Mouse (Mus musculus) right cerebral cortex, postnatal 10 days (tissue): Measurements from ENCODE around the gene Fry.

Experiments
- DNase-seq, 2 experiments: peaks; one replicate each; pipeline ENCODE4 v3.0.0; 2021; ENCODE audit warnings: low spot score in 2 of 2

Fry gene

DNA sequence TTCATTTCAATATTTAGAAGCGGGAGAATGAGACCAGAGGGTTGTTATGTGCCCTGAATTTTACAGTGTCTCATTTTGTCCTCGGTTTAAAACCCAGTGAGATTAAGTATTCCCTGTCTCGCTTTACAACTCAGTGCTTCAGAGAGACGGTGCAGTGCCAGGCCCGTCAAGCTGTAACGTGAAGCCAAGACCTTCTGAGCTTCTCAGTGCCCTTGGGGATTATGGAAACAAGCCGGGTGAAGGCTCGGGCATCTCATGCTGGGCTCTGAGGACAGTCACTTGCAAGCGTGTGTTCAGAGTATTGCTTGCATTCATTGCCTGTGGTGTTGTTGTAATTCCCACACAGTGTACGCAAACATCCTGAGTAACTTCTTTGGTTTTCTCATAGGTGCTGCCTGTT is 218.0 kb downstream of the Fry start:
- no peak for DNase-seq

DNA sequence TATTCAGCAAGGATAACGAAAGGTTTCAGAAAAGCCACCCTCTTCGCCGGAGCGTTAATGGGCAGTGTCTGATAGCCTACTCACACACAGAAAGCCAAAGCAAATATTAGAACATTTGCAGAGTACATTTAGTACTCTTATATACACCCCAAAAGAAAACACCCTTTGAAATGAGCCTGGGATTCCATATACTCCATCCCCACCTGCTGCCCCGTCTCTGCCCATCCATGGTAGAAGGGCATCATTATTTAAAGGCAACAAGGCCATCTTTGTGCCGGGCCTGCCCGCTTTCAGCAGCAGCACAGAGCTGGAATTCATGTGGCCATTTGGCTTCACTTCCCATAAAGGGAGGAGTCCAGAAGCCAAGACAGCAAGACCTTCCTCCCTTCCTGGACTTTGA is 219.3 kb downstream of the Fry start:
- peak; percentile 58 to 69 for DNase-seq

DNA sequence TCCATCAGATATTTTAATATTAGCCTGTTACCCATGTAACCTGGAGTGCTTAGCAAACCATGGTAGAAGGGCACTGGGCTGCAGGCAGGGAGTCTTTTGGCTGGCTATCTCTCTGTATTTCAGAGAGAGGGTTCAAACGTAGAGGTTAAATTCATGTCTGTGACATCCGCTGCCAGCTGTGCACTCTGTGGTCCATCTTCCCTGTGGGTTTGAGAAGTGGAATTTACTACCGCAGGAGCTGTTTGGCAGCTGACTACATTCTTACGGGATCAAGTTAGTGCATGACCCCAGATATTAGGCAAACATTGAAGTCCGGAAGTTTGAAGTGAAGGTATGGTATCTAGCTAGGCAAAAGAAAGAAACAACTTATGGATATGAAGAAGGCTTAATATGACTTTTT is 222.5 kb downstream of the Fry start:
- DNase-seq = no peak

DNA sequence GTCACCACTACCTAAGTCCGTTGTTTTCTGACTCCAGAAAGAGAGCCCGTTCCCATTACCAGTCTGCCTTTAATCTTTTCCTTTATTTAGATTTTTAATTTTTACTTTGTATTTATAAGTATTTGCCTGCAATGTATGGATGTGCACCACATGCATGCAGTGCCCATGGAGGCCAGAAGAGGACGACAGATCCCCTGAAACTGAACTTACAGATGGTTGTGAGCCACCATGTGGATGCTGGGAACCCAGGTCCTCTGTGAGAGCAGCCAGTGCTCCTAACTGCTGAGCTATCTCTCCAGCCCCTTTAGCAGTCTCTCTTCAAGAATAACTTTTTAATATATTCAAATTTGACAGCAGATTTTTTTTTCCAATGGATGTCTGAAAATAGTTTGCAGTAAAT is 223.7 kb downstream of the Fry start:
- no peak for DNase-seq

DNA sequence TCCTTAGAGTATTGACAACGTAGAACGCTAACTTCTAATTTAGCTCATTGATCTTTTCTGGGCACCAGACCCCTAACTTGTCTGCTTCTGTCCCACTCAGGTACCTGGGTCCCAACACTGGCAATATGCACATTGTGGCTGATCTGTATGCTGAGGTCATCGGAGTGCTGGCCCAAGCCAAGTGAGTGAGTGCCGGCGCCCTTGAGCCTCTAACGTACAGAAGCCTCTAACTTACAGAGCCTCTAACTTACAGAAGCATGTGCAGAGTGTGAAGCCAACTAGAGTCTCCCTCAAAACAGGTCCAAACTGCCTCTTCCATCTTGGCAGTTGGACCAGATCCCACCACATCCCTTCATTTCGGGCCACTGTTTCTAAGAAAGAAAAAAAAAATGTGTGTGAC is 227.5 kb downstream of the Fry start:
- peak in 1 of 2 experiments; percentile 45 for DNase-seq

DNA sequence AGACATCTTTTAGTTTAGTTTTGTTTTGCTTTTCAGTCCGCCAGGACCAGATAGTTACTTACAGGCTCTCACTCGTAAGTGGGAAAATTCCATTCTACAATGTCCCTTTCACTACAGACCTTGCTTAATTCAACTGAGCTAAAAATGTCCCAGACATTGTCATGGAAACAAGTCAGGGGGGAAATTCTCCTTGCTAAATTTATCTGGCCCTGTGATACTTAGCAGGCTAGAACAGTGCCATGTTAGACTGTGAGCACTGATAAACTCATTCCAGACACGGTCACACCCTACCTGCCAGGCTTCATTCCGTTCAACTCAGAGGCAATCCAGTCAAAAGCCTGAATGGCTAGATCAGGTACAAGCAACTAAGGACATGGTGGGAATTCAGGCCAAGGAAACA is 227.9 kb downstream of the Fry start:
- DNase-seq = peak in 1 of 2 experiments; percentile 42

DNA sequence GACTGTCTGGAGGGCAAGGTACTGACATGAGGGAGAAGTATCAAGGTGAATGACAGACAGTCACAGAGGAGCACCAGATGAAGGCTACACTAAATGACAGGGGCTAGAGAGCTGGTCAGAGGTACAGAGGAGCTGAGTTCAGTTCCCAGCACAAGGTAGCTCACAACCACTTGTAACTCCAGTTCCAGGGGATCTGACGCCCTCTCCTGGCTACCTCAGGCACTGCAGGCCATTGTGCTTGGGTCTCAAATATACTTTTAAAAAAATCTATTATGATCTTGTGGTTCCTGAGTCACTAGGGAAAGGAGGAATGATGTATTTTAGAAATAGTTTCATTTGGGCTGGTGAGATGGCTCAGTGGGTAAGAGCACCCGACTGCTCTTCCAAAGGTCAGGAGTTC is 229.4 kb downstream of the Fry start:
- DNase-seq = no peak

DNA sequence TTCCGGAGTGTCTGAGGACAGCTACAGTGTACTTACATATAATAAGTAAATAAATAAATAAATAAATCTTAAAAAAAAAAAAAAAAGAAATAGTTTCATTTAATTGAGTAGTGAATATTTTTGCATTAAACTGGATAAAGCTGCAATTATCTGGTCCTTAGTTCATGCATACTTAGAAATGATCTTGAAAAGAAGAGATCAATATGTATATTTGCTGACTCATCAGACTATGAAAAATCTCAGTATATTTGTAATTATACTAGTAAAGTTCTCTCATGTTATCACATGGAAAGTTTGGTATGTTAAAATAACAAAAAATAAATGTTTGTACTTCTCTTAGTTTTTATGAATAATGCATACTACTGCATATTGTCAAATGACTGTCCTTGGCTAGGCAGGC is 229.9 kb downstream of the Fry start:
- no peak for DNase-seq

DNA sequence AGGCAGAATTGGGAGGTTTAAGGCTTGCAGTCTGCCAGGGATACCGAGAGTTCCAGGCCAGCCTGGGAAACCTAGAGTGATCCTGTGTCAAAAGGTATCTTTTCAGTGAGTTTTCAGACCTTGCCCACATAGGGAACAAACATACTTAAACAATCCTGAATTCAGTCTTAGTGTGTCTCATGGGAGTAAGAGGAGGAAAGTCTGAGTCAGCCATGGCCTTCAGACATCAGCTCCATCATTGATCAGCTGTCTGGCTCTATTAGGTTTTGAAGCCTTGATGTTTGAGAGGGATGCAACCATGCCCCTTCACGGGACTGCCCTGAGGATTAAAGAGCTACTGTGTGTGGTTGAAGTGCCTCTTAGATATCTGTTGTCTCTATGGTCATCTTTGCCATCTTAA is 232.7 kb downstream of the Fry start:
- no peak for DNase-seq

DNA sequence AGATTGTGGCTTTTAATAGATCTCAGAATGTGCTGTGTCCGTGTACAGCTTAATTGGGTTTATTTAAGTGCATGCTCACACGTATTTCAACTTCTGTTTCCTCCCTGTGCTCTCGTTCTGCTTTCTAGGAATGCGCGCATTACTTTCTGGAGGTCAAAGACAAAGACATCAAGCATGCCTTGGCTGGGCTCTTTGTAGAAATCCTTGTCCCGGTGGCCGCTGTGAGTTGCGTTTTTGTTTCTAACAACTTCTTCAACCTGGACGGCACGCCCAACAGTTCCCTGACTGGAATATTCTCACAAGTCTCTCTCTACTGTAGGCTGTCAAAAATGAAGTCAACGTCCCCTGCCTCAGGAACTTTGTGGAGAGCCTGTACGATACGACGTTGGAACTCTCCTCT is 240.2 kb downstream of the Fry start:
- no peak for DNase-seq

DNA sequence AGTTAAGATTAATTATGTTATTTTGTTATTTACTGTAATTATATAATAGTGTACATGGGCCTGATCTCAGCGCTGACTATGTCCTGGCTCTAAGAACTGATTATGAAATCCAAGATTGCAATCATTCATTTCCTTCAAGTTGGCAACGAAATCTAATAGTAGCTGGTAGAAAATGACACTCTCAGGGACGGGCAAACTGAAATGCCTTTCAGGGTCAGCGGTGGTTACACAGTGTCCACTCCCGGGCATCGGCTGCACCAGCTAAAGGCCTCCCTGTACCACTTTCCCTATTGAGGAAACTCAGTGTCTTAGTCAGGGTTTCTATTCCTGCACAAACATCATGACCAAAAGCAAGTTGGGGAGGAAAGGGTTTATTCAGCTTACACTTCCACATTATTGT is 243.8 kb downstream of the Fry start:
- no peak for DNase-seq

DNA sequence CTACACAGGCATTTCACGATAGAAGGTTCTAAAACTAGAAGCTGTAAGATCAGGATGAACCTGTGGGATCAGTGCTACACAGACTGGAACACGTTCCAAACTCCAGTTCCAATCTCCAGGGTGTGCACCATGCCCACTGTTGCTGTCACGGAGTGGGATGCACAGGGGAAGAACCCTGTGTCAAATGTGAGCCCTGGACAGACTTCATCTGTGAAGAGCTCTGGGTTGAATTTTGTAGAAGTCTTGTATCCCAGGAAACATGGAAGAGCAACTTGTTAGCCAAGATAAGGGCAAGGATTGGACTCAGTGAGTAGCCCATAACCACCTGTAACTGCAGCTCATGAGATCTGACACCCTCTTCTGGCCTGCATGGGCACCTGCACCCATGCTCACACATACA is 246.2 kb downstream of the Fry start:
- no peak for DNase-seq

DNA sequence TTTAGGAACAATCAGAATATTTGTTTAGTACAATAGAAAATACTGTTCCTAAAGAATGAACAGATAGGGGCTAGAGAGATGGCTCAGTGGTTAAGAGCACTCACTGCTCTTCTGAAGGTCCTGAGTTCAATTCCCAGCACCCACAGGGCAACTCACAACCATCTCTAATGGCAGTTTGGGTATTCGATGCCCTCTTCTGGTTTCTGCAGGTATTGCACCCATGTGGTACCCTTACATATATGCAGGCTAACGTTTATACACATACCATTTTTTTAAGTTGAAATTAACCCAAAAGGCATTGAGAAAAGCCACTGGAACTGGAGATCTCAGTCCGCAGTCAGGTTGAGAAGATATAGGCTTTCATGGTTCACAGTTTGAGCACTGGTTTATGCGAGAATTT is 248.6 kb downstream of the Fry start:
- no peak for DNase-seq

DNA sequence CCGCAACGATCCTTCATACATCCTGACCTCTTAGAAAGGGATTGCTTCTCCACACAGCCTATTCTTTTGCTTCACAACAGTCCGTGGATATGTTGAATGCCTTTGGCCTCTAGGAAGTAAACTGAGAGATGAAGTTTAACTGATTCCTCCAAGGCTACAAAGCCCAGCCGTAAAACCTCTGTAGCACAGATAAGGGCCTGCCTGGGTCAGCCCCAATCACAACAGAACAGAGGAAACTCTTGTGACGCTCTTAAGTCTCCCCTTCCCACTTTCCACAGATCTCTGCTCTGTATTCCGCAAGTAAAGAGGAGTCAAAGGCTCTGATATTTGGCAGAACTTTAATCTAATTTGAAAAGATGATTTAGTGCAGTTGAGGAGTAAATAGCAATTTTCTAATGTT is 251.8 kb downstream of the Fry start:
- no peak for DNase-seq

DNA sequence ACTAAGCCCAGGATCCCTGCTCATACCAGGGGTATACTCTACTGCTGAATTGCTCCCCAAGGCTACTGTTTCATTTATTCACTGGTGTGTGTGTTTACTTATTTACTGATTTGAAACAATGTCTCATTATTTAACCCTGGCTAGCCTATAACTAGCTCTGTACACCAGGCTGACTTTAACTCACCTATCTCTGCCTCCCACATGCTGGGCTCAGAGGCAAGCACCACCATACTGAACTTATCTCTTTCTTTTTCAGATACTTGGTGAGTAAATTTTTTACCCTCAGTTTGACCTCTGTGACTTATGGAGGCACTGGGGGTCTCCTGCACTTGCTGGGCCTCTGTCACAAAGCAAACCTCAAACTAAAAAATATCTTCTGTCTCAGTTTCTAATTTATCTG is 252.4 kb downstream of the Fry start:
- DNase-seq = no peak

DNA sequence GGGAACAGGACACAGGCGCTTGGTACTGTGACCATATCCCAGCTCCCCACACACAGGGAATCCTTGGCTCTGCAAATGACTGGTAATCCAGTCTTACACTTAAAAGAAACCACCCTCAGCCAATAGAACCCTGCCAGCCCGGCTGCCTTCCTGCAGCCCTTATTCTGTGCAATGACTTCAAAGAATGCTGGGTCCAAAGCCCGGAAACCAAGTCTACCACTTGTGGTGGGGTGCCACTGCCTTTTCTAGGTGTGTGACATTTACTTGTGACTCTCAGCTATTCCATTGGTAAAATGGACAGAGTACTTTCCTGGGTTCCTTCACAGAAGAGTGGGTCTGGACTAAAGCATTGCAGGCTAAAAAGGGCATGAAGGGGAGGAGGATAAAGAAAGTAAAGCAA is 254.5 kb downstream of the Fry start:
- no peak for DNase-seq

DNA sequence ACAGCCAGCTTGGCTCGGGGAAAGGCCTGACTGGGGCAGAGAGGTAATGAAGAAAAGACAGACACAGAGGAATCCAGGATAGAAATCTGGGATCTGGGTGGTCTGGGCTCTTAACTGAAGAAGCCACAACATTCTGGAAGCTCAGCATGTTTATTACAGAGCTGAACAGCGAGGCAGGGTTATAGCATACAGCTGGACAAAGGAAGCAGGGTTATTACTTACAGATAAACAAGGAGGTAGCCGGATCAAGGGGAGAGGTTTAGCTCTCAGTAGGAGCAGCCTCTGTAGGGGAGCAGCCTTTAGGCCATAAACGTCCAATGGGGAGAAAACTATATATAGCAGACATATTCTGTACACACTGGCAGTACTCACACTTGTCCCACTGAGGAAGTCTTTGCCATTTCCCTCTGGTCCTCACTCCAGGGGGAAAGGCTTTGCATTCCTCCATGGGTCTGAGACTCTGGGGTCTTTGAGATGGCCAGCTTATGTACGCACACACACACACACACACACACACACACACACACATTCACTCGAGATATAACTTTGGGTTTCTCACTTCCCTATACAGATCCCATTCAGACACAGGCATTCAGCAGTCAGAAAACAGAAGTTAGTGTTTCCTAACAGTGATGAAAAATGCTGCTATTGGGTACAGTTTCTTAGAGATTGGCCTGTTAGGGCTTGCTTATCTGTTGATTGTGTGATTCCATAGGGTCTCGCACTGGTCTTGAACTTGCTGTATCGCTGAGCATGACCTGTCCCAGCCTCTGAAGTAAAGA is 256.5 kb downstream of the Fry start:
- no peak for DNase-seq

DNA sequence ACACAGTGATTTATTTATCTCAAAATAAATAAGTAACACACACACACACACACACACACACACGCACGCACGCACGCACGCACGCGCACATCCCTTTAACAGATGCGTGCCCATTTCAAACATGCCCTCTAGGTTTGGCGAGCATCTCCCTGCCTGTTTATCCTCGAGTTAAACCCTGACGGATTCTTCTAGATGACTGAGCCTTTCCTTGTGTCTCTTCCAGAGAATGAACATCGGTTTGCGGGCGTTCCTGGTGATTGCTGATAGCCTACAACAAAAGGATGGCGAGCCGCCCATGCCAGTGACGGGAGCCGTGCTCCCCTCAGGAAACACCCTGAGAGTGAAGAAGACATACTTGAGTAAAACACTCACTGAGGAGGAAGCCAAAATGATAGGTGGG is 260.1 kb downstream of the Fry start:
- DNase-seq = no peak

DNA sequence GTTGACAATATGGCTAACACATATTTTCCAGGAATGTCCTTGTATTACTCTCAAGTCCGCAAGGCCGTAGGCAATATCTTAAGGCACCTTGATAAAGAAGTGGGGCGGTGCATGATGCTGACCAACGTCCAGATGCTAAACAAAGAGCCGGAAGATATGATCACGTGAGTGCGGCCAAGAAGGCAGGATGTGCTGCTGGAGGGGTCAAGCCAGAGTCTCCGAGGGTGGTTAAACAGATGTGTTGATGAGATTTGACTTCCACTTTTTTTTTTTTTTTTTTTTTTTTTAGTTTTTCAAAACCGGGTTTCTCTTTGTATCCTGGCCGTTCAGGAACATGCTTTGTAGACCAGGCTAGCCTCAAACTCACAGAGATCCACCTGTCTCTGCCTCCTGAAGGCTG is 262.3 kb downstream of the Fry start:
- no peak for DNase-seq

DNA sequence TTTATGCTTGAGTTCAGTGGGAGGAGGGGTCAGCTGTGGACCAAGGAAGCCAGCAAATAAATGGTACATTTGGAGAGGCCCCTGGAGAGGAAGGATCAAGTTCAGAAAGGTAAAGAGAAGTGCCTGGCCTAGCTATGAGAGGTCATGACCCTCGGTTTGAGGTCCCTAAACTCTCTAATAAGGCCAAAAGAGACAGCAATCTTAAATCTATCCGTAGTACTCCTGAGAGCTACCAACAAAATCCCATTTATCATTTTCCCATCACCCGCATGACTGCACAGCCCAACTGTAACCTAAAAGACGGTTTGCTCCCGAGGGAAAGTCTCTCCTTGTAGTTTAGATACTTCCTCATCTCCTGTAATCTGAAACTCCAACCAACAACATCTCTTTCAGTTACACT is 264.0 kb downstream of the Fry start:
- DNase-seq = no peak

DNA sequence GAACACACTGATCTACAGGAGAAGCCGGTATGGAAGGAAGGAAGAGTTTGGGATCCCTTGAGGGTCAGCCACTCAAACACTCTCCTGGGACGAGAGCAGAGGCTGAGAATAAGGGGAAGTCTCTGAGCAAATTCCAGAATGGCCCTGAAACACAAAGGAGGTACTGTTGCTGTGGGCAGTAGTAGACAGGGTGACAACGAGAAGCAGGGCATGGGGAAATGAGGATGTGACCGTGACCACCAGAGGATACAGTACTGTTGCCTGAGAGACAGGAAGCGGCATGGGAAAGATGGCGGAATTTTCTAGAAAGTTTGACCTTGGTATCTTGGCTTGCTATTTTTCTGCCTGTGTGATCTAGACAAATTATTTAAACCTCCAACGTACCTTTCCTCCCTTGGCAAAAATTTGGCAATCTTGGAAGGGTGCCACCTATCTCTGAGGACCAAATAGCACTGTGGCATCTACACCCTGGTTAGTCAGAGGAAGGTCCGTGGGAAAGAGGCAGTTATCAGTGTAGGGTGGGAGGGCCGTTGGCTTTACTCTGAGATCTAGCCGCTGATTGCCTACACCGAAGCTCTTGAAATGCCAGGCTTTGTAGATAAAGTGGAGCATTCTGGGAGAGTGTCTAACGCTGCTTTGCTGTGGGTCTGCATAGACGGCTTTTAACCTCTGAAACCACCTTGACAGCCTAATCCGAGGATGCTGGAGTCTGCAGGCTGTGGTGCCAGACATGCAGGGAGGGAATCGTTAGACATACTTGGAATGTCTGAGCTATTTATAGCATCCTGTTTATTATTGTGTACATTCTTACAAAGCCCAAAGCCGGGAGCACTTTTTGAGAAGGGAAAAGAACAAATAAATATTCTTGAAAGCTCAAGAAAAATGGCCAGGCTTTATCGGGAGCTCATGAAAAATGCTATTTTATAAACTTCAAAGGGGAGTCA is 266.1 kb downstream of the Fry start:
- DNase-seq = no peak

DNA sequence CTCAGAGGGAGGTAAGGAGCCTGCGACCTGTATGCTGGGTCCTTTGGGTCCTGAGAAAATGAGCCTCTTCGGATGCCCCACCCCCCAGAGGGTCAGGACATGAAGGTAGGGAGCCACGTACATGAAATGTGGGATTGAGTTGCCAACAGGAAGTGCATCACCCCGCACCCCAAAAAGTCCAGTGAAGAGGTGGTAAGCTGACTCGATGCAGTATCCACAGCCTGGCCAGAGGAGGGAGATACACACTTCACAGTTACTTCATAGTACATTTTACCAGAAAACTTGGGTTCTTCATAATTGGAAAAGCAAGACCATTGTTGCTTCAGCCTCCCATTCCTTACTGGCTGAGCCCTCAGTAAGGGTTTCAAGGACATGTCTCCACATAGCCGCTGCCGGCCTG is 266.8 kb downstream of the Fry start:
- no peak for DNase-seq

DNA sequence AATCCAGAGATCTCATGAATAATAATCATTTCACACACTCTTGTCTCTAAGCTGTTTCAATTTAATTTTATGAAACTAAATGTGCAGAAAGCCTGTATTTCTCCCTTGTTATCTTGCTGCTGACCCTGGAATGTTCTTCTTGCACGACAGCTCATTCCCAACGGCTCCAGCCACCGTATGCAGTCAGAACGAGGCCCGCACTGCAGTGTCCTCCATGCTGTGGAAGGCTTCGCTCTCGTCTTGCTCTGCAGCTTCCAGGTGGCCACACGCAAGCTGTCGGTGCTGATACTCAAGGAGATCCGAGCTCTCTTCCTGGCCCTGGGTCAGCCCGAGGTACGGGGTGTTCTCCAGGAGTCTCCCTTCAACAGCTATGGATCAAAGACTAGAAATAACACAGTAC is 270.2 kb downstream of the Fry start:
- DNase-seq = no peak
